Mouse (Mus musculus): ENCODE measurements at regions not wholly inside any gene's neighbourhood (a gene's known extent, or its start where the extent isn't known, plus 50 kb on each side); places are given as distances from the start of the nearest gene placed in this dataset.
"Not testable (repeated sequence)": the region's sequence is repeated elsewhere in the genome, so short reads cannot be mapped to it uniquely, and the experiment has no call there.

DNA sequence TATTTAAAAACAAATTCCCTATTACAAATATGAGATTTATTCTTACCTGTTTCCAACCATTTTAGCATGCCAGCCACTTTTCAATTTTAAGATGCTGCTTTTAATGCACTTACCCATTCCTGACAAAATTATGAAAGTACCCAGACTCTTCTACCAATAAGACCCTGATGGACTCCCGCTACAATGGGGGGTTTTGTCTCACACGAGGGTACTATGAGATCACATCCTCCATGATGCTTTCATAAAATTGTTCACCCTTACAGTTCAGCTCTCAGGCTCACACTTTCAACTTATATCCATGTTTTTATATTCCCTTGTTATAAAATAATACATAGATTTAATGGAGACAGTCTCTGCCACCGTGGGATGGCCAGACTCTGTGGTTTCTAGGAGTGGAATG, 68.1 kb upstream of the Adamts18 start:
- no peak for DNase-seq (ENCODE audit: low read depth, low spot score)

DNA sequence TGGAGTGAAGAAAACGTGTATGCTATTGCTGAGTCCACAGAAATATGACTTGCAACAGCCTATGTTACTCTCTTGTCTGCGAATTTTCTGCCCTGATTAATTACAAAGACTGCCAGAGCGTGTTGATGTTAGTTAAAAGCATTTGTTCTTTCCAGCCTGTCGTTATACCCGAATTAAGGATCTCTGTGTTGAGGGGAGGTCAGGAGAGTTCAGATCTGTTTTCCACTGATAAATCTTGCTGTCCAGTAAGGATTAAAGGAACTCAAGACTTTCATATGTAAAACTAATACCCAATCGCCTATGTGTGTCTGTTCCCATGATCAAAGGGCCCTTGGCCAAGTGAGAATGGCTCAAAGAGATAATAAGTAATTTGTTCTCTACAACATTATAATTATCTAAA, 68.7 kb upstream of the Adamts18 start:
- DNase-seq (ENCODE audit: low read depth, low spot score) = no peak

DNA sequence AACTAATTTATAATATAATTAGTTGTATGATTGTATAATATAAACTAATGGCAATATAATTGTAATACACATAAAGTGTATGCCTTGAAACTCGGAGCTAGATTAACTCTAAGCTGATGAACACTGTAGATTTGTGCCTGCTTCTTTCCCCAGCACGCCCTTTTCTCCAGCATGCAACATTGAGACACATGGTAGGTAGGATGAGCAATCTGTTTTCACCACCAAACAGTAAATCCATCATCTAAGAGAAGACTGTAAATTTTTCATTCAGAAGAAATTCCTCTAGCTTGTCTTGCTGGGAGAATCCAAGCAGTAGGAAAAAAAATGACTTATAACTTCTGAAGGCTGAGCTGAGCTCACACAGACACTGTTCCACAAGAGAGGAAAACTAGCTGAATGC, 71.8 kb upstream of the Adamts18 start:
- peak; percentile 70 for DNase-seq (ENCODE audit: low read depth, low spot score)

DNA sequence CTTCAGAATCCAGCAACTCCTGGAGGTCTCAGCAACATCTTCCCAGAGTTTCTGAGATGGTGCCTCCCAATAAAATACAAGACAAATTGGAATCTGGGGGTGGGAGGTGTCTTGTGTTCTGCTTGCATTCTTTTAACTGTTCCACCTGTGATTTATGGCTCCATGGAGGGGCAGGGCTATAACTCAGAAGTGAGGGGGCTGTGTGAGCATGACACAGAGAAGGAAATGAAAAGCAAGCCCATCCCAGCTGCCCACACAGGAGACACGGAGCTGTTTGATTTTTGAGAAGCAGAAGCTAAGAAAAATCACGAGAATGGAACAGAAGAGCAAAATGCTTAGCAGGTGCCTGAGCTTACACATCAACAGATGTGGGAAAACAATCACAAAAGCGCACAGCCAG, 74.8 kb upstream of the Adamts18 start:
- peak; percentile 63 for DNase-seq (ENCODE audit: low read depth, low spot score)

DNA sequence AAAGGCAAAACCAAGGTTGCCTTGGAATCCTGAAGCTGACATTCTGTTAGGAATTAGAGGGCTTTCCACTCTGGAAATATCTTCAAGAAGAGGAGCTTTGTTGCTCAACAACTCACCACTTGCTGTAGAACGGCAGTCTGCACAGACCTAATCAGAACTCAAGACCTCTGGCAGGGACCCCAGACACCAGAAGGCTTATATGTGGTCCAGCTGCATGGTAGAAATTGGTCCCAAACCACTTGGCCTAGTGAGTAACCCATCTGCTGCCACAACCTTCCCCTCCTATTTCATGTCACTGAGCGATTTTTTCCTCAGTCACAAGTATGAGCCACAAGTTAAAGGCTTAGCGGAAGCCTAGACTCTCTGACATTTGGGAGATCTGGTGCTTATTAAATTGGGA, 105.2 kb upstream of the Adamts18 start:
- DNase-seq (ENCODE audit: low read depth, low spot score) = peak; percentile 25

DNA sequence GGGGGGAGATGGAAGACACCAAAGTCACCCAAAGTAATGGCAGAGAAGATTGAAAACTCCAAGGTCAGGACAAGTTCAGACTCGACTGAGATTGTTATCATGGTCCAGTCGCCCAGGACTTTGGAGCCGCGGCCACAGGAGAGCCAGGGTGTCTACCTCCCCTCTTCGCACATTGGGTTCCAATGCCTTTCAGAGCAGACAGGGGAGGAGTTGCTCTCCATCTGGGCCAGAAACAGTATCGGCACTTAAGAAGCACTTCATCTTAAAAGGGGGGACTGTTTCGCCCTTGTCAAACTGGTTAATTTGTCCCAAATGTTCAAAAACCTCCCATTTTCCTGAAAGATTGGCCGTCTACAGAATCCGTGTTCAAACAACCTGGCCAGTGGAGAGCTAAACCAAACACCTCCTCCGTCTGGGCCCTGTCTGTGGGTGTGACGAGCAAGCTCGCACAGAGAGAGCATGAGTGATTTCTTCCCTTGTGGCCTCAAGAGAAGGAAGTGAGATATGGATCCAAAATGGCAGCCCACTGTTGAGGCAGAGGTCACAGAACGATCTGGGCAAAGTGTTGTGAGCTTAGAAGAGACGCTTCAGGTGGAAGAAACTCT, 108.0 kb upstream of the Adamts18 start:
- no peak for DNase-seq (ENCODE audit: low read depth, low spot score)

DNA sequence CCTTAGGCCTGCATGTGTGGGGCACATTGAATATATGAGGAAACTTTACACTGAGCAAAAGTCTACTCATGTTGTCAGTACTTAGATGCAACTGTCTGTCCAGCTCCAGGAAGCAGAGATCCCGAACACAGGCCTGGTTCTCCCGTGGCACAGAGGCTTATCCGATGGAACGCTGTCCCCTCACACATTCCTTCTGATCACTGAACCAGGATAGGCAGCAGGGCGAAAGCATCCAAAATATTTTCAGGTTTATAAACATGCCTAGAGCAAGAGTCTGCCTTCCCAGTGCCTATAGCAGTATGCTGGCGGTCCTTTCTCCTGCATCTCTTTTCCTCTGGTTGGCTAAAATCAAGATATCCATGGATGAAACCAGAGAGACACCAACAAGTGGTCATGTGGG, 109.3 kb upstream of the Adamts18 start:
- no peak for DNase-seq (ENCODE audit: low read depth, low spot score)

DNA sequence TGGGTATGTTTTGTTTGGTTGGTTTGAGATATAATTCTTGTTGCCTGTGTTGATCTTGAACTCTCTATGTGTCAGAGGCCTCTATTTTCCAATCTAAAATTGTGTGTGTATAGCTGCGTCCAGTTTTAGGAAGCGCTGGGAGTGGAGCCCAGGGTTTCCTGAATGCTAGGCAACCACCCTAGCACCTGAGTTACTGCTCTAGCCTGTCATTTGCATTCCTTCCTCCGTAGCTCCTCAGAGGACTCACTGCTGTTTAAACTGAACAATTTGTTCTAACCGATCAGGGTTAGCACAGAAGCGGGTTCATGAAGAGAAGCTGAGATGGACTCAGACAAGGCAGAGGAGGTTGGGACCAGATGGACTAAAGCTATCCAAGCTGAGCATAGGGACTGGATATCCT, 127.3 kb upstream of the Adamts18 start:
- no peak for DNase-seq (ENCODE audit: low read depth, low spot score)

DNA sequence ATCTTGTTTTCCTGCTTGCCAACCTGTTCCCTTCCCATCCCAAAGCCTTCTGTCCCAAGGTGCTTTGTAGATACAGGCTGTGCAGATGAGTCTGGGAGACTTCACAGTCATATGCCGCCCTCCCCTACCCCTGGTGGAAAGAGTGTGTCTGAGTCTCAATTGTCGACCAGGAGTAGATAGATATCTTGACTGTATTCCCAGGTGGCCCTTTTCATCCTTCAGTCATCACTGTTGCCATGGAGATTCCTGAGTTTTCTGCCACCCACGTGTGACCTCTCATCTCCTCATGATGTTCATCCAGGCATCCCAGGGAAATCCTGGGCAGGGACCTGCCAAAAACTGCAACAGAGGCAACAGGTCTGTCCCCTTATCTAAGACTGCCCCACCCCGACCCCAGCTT, 128.1 kb upstream of the Adamts18 start:
- DNase-seq (ENCODE audit: low read depth, low spot score) = no peak

DNA sequence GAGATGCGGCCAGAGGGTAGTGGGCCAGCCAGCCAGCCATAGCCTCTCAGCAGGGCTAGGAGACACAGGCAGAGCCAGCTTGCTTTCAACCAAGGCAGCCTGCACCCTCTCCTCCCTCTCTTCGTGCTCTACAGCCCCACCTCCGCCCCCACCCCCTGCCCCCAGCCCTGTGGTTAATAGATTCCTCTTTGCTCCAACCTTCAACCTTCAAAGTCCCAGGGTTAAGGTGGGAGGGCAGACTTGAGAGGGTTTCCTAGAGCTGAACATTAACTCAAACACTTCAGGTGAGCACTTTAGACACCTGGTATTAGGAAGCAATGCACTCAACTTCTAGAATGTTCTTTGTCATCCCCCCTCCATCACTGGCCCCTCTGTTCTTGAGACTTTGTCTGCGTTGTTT, 128.5 kb upstream of the Adamts18 start:
- DNase-seq (ENCODE audit: low read depth, low spot score) = no peak

DNA sequence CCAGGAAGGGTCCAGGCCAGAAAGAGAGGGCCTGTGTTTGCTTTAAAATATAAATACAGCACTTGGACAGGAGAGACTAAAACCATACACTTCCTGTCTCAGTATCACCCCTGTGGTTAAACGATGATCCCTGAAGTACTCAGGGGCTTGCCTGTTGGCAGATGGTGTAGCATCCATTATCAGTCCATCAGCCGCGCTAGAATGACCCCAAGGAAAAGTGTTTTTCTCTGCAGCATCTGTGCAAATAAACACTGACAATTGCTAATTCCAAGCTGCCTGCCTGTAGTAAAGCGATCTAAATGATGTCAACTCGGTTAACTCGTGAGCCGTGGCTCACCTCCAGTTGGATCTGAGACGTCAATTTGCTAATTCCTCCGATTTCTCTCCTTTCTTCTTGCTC, 130.4 kb upstream of the Adamts18 start:
- DNase-seq (ENCODE audit: low read depth, low spot score) = no peak

DNA sequence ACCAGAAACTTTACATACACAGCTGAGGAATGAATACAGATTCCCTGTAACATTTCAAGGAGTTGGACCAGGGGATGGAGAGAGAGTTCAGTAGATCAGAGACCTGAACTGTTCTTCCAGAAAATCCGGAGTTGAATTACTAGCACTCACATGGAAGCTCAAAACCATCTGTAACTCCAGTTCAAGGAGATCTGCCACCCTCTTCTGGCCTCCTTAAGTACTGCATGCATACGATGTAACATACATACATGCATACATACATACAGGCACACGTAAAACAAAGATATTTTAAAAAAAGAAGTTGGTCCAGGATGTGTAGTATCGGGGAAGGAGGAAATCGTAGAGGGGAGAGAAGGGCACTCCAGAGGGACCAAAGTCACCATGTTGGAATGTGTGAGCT, 131.3 kb upstream of the Adamts18 start:
- no peak for DNase-seq (ENCODE audit: low read depth, low spot score)

DNA sequence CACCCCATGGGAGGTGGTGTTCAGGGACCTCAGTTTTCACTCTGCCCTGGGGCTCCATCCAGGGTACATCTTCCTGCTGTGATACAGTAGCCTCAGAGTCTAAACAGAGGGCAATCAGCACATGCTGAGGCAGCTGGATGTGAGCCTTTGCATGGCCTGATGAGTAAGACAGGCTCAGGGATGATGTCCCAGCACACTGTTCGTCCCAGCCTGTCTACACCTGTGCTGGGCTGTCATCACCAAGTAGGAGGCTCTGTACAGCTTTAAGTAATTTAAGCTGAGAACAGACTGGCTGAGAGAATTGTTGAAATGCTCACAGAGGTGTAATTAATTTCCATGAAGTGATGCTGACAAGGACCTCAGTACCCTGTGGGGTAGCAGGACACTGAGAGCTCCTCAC, 132.8 kb upstream of the Adamts18 start:
- DNase-seq (ENCODE audit: low read depth, low spot score) = no peak

DNA sequence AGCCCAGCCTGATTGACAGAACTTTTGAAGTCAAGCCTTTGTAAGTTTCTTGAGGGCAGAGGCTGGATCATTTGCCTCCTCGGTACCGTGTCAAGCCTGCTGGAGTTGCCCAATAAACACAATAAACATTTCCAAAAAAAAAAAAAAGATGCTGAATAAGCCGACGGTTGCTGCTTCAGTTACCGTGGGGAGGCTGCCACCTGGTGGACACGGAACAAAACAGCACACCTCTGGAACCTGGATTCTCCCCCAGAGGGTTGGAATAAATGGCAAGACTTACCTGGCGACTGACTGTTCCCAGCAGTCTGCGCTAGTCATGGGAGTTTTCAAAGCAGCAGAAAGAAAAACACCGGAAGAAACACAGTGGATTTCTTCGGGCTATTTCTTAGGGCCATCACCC, 136.3 kb upstream of the Adamts18 start:
- DNase-seq (ENCODE audit: low read depth, low spot score) = peak; percentile 82

DNA sequence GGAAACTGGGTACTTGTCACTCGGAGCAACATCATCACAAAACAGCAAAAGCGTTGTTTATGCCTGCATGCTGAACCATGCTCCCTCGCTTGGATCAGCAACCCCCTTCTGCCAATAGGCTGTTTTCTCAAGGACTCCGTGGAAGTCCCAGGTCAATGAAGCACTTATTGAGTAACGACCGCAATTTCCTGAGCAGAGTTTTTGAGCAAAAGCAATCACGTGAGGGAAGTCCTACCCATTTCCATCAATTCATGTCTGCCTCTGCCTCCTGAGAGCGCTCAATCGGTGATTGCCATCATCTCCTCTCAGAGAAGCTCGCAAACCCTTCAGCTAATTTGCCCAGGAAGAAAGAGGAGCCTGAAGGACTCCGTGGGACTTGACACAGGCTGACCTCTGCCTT, 136.9 kb upstream of the Adamts18 start:
- no peak for DNase-seq (ENCODE audit: low read depth, low spot score)

DNA sequence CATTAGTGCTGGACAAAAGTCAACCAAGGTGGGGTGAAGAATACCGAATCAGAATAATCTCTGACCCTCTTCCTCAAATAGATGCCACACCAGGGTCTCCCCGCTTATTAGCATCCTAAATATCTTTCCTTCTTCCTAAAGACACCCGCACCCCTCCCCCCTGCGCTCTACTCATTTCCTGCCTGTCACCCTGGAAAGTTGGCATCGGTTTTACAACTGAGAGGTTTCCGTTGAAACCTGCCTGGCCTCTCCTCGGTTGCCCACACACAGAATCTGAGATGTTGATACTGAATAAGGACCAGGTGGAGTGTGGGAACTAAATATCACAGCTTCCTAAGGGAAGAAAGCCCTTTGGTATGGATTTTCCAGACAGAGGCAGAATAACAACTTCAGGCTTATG, 137.4 kb upstream of the Adamts18 start:
- DNase-seq (ENCODE audit: low read depth, low spot score) = no peak

DNA sequence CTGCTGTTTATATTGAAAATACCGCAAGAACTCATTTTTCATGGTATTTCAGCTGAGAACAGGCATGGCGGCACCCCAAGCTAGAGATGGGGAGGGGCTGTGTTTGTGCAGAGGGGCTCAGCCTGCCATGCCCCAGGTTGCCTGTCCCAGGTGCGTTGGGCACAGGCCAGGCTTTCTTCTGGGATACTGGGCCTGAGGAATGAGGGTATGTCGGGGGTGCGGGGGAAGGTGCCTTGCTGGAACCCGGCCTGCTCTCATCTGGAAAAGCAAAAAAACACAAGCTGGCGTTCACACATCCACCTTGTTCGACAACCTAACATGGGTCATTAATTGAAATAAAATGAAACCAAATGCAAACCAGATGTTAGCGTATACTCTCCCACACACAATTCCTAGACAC, 142.2 kb upstream of the Adamts18 start:
- no peak for DNase-seq (ENCODE audit: low read depth, low spot score)

DNA sequence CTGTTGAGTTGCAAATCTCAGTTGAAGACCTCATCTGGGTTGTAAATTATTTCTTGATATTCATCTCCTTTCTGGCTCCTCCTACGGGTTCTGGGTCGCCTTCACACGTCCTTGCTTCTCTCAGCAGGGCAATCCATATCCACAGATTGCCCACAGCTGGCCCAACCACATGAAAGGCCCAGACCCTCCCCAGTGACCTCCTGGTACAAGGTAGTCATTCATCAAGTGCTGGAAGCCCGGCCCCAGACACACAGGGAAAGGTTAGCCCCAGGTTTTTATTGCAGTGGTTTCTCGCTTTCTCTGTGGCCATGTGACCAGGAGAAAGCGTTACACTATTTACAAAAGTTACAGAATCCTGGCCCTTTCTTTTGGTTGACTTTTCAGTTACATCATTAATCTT, 134.5 kb upstream of the Nudt7 start:
- DNase-seq (ENCODE audit: low read depth, low spot score) = no peak

DNA sequence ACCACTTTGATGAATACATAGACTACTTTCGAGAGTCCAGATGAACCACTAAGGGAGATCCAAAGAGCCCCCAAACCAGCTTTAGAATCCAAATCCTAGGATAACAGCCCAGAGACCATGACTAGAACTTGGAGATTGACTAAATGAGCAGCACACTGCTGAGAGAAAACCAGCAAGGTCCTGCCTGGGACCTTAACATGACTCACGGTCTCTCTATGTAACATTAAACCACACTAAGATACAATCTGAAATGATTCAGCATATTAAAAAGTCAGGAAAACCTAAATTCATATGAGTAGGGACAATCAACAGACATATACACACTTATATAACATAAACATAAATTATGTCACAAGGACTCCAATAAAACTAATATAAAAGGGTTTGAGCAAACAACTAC, 131.7 kb upstream of the Nudt7 start:
- no peak for DNase-seq (ENCODE audit: low read depth, low spot score)

DNA sequence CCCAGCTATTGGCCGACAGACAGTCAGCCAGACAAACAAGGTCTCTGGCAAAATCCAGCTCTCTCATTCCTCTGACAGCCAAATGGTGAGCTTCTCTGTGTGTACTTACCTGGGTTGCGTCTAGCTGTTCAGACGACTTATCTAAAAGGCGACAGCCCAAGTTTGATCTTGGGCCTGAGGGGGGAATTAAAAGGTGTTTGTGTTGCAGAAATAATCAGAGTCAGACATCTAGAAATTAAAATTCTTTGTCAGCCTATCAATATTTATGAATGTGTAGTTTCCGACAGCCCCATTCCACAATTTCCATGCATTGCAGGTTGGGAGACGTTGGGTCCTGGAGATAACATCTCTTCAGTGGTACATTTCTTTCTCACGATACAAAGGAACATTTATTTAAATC, 128.9 kb upstream of the Nudt7 start:
- DNase-seq (ENCODE audit: low read depth, low spot score) = no peak

DNA sequence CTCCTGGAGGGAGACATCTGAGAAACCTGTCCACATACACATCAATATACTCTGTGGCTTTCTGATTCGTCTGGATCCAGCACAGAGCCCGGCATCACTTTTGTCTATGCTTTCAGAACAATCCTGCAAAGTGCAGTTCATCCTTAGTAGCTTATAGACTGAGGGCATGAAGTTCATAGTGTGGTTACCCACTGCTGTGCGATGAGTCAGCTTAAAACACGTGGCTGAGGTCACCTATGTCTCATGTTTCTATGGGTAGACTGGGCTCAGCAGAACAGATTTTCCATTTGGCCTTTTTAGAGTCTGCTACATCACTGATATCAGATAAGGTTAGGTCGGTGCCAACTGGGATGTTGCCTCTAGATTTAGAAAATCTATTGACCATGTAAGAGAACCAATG, 126.8 kb upstream of the Nudt7 start:
- no peak for DNase-seq (ENCODE audit: low read depth, low spot score)

DNA sequence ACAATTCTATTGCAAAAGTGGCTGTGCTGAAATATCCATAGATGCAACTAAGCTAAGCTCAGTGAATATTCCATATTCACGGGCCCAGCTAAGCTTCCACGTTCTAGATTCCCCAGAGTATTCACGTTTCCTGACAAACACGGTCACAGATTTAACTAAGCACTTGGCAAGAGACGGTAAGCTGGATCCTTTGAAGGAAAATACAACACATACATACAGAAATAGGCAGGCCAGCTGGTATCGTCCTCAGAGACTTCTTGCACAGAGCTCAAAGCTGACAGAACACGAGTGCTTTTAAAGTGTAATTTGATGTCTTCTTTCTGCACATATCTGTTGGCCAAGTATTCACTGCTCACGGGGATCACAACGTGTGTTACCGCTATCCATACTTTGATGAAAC, 126.3 kb upstream of the Nudt7 start:
- peak; percentile 80 for DNase-seq (ENCODE audit: low read depth, low spot score)

DNA sequence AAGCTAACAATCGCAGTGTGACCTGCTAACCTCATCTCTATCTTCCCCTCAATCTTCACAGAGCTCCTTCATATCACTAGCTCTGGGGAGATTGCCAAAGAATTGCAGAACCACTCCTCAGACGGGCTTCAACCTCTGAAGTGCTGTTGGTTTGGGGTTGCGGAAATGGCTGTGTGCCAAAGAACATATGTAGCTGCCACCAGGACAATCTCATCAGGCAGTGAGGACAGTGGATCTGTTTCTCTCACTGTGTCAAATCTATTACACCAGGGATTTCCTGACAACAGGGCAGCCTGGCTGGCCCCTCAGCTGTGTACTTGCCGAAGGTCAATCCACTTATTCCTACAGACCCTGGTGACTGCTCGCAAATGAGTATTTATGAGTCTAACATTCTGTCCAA, 115.0 kb upstream of the Nudt7 start:
- DNase-seq (ENCODE audit: low read depth, low spot score) = peak; percentile 5

DNA sequence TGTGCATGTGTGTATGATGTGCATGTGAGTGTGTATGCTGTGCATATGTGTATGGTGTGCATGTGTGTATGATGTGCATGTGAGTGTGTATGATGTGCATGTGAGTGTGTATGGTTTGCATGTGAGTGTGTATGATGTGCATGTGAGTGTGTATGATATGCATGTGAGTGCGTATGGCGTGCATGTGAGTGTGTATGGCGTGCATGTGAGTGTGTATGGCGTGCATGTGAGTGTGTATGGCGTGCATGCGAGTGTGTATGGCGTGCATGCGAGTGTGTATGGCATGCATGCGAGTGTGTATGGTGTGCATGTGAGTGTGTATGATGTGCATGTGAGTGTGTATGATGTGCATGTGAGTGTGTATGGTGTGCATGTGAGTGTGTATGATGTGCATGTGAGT, 103.2 kb upstream of the Nudt7 start:
- not testable (repeated sequence) for DNase-seq (ENCODE audit: low read depth, low spot score)

DNA sequence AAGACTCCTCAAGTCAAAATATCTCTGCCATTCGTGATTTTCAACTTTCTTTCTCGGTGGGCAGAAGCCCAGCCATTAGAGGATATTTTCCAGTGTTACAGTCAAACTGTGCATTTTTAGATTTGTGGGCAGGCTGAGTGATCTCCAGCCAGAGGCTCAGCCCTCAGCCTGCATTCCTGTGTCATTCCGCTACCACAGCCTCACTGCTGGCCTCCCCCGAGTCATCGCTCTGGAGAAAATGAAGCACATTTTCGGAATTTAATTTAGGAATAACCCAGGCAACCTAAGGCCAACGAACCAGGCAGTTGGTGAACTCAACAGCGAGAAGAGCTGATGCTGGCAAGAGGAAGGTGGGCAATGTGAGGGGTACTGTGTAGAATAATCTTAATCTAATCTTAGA, 80.9 kb upstream of the Nudt7 start:
- DNase-seq (ENCODE audit: low read depth, low spot score) = no peak

All from brain, adult 2 months (tissue).